8 mouse cellular contexts compared by ENCODE assay signal in genomic region chr9:108809188-108809587, GRCm38 (mm10). TPM values are rescaled to one million over a fixed set of nuclear protein-coding genes. Genes with fewer than 3 reads are reported as not detected.
DNase-seq lines count a peak whose midpoint lies in the region; ATAC-seq and TF ChIP-seq lines count a peak whose summit lies in the region.

No protein-coding gene starts in this region.

- TF ChIP-seq CTCF in G1E (IDR thresholded peaks at IDR 0.05; ENCODE audit: low read depth, low read length) = no peak
- TF ChIP-seq CTCF in embryonic fibroblast, embryonic 13.5 days (IDR thresholded peaks at IDR 0.05; ENCODE audit: borderline replicate concordance, insufficient read depth, low read length) = no peak

- no peak overlapping the region for H3ac ChIP-seq in myocyte (ENCODE audit: control insufficient read depth, insufficient read length)

- H3K9ac ChIP-seq in hindbrain, embryonic 12.5 days = peak overlapping the region; percentile 86
- peak overlapping the region; percentile 93 for H3K9ac ChIP-seq in liver, embryonic 12.5 days

- H3K27ac ChIP-seq in embryonic fibroblast, embryonic 13.5 days (ENCODE audit: insufficient read depth, low read length) = no peak overlapping the region
- no peak overlapping the region for H3K27ac ChIP-seq in hindbrain, embryonic 12.5 days
- no peak overlapping the region for H3K27ac ChIP-seq in liver, embryonic 12.5 days

- H3K9me3 ChIP-seq in G1E (replicated peaks) = no peaks in the 10 kb centered on the region
- no peaks in the 10 kb centered on the region; the same call in 1 of the 2 replicates for H3K9me3 ChIP-seq in hindbrain, embryonic 12.5 days (replicated peaks)
- no peaks in the 10 kb centered on the region for H3K9me3 ChIP-seq in liver, embryonic 12.5 days (replicated peaks)

- no peak for TF ChIP-seq POLR2A in embryonic fibroblast, embryonic 13.5 days (IDR thresholded peaks at IDR 0.05; ENCODE audit: low read depth, low read length)
- TF ChIP-seq POLR2A in myocyte (IDR thresholded peaks at IDR 0.05; ENCODE audit: insufficient read length, low read depth) = no peak

- no peak for DNase-seq in G1E (ENCODE audit: low spot score)
- no peak for DNase-seq in cerebellum, postnatal 14 days
- DNase-seq in thymus, postnatal 25 days = no peak

- no peaks in the 10 kb centered on the region for H3K79me2 ChIP-seq in myocyte (ENCODE audit: control insufficient read depth, insufficient read depth)

- H3K4me2 ChIP-seq in hindbrain, embryonic 12.5 days (replicated peaks) = peak overlapping the region; percentile 74
- peak overlapping the region; percentile 99 for H3K4me2 ChIP-seq in liver, embryonic 12.5 days
- peak overlapping the region; percentile 96 for H3K4me2 ChIP-seq in myocyte (ENCODE audit: low read depth)

- ATAC-seq in G1E (ENCODE audit: extremely low read depth, insufficient number of reproducible peaks, low FRiP score, poor library complexity, severe bottlenecking) = no peak
- ATAC-seq in hindbrain, embryonic 12.5 days (ENCODE audit: low FRiP score) = no peak
- no peak for ATAC-seq in liver, embryonic 12.5 days
- ATAC-seq in megakaryocyte-erythroid progenitor cell, adult 5-6 weeks (replicated peaks; ENCODE audit: low FRiP score, low TSS enrichment, poor library complexity, severe bottlenecking) = no peak

- H3K27me3 ChIP-seq in G1E (ENCODE audit: insufficient read depth, low read length) (no peaks in the 10 kb centered on the region), myocyte (ENCODE audit: control insufficient read depth, insufficient read depth, insufficient read length) (no peaks in the 10 kb centered on the region)
- H3K27me3 ChIP-seq in hindbrain, embryonic 12.5 days = no peaks in the 10 kb centered on the region
- no peaks in the 10 kb centered on the region for H3K27me3 ChIP-seq in liver, embryonic 12.5 days (replicated peaks)

- WGBS in hindbrain, embryonic 12.5 days = 60% methylated on average over 5 of the region's 5 CpGs
- WGBS in liver, embryonic 12.5 days (ENCODE audit: insufficient replicate concordance) = 45% methylated on average over 5 of the region's 5 CpGs

- peaks cover 46% of the 10 kb centered on the region for H3K4me1 ChIP-seq in G1E (ENCODE audit: insufficient read depth, low read depth, low read length)
- 0 out of 2 replicates have a peak, but pooled peaks cover 3% of the 10 kb centered on the region for H3K4me1 ChIP-seq in embryonic fibroblast, embryonic 13.5 days (ENCODE audit: control insufficient read depth, insufficient read depth, low read length)
- H3K4me1 ChIP-seq in hindbrain, embryonic 12.5 days = peaks cover 11% of the 10 kb centered on the region
- peaks cover 56% of the 10 kb centered on the region for H3K4me1 ChIP-seq in liver, embryonic 12.5 days

- H3K36me3 ChIP-seq in G1E (replicated peaks) (peaks cover 86% of the 10 kb centered on the region), myocyte (ENCODE audit: control insufficient read depth, insufficient read depth) (peaks cover 18% of the 10 kb centered on the region)
- peaks cover 58% of the 10 kb centered on the region for H3K36me3 ChIP-seq in hindbrain, embryonic 12.5 days
- H3K36me3 ChIP-seq in liver, embryonic 12.5 days = peaks cover 62% of the 10 kb centered on the region

- H3K4me3 ChIP-seq in G1E (ENCODE audit: low read depth, low read length) = peak overlapping the region; percentile 96; the same call in 1 of the 2 replicates
- peak overlapping the region; percentile 57 for H3K4me3 ChIP-seq in embryonic fibroblast, embryonic 13.5 days (ENCODE audit: insufficient read depth, low read length)
- H3K4me3 ChIP-seq in hindbrain, embryonic 12.5 days = peak overlapping the region; percentile 78
- peak overlapping the region; percentile 76 for H3K4me3 ChIP-seq in liver, embryonic 12.5 days
- peak overlapping the region; percentile 34 for H3K4me3 ChIP-seq in myocyte

TF ChIP-seq in myocyte, 11 proteins besides CTCF, POLR2A, EP300 and RAD21:
- no peak for TF ChIP-seq TCF3 (IDR thresholded peaks at IDR 0.05; ENCODE audit: insufficient read length, low read depth)

RNA-seq across cellular contexts. Expression of gene Nckipsd, which starts 1.0 kb away (rescaled TPM):
- total RNA-seq in G1E (2014; fragmentation: Nextera tagmentation) (4.7 and 6.3 TPM in 2 replicates), G1E (2017) (4.1 and 5.2 TPM in 2 replicates)
- polyA plus RNA-seq in G1E (2012) (5.6 and 8.3 TPM in 2 replicates), myocyte (2012; fragmentation: generic; extraction: Trizol) (5.9 TPM)
- 7.6 and 8.7 TPM in 2 replicates for polyA plus RNA-seq in embryonic fibroblast, embryonic 13.5 days (2011; ENCODE audit: insufficient read length, low read depth, missing spikeins)
- 20.2 and 23.3 TPM in 2 replicates for polyA plus RNA-seq in hindbrain, embryonic 12.5 days (2016; fragmentation: Nextera tagmentation; extraction: Ambion mirVana)
- 5.6 and 9.1 TPM in 2 replicates for polyA plus RNA-seq in liver, embryonic 12.5 days (2016; fragmentation: Nextera tagmentation; extraction: Ambion mirVana)
- 8.6 and 12.2 TPM in 2 replicates for total RNA-seq in megakaryocyte-erythroid progenitor cell, adult 5-6 weeks (2014; fragmentation: Nextera tagmentation)
- 1.0 and 2.3 TPM in 2 replicates for total RNA-seq in megakaryocyte-erythroid progenitor cell, adult 5-6 weeks (2017)

RNA-seq across cellular contexts. Expression of gene Celsr3, which starts 16.9 kb away (rescaled TPM):
- total RNA-seq in G1E (2014; fragmentation: Nextera tagmentation) = not detected in 2 replicates
- 0.11 and 0.12 TPM in 2 replicates for total RNA-seq in G1E (2017)
- 0.01 TPM in 1 of 2 replicates, not detected in the other for polyA plus RNA-seq in G1E (2012)
- 0.23 and 0.42 TPM in 2 replicates for polyA plus RNA-seq in embryonic fibroblast, embryonic 13.5 days (2011; ENCODE audit: insufficient read length, low read depth, missing spikeins)
- 11.9 TPM in 2 replicates for polyA plus RNA-seq in hindbrain, embryonic 12.5 days (2016; fragmentation: Nextera tagmentation; extraction: Ambion mirVana)
- 0.13 and 0.15 TPM in 2 replicates for polyA plus RNA-seq in liver, embryonic 12.5 days (2016; fragmentation: Nextera tagmentation; extraction: Ambion mirVana)
- 0.65 TPM for polyA plus RNA-seq in myocyte (2012; fragmentation: generic; extraction: Trizol)
- total RNA-seq in megakaryocyte-erythroid progenitor cell, adult 5-6 weeks (2014; fragmentation: Nextera tagmentation) = not detected in 2 replicates
- total RNA-seq in megakaryocyte-erythroid progenitor cell, adult 5-6 weeks (2017) = 0.05 TPM in 1 of 2 replicates, not detected in the other

RNA-seq across cellular contexts. Expression of gene Ip6k2, which starts 25.6 kb away (rescaled TPM):
- total RNA-seq in G1E (2014; fragmentation: Nextera tagmentation) = 39.0 and 43.0 TPM in 2 replicates
- 35.7 and 43.8 TPM in 2 replicates for total RNA-seq in G1E (2017)
- 29.4 and 33.6 TPM in 2 replicates for polyA plus RNA-seq in G1E (2012)
- polyA plus RNA-seq in embryonic fibroblast, embryonic 13.5 days (2011; ENCODE audit: insufficient read length, low read depth, missing spikeins) = 83.0 and 93.8 TPM in 2 replicates
- 140 and 154 TPM in 2 replicates for polyA plus RNA-seq in hindbrain, embryonic 12.5 days (2016; fragmentation: Nextera tagmentation; extraction: Ambion mirVana)
- polyA plus RNA-seq in liver, embryonic 12.5 days (2016; fragmentation: Nextera tagmentation; extraction: Ambion mirVana) = 15.7 and 20.3 TPM in 2 replicates
- polyA plus RNA-seq in myocyte (2012; fragmentation: generic; extraction: Trizol) = 45.5 TPM
- total RNA-seq in megakaryocyte-erythroid progenitor cell, adult 5-6 weeks (2014; fragmentation: Nextera tagmentation) = 29.8 and 36.7 TPM in 2 replicates
- total RNA-seq in megakaryocyte-erythroid progenitor cell, adult 5-6 weeks (2017) = 31.3 and 48.7 TPM in 2 replicates

RNA-seq across cellular contexts. Expression of gene Slc26a6, which starts 43.9 kb away (rescaled TPM):
- 1.0 and 3.6 TPM in 2 replicates for total RNA-seq in G1E (2014; fragmentation: Nextera tagmentation)
- 2.3 and 3.1 TPM in 2 replicates for total RNA-seq in G1E (2017)
- polyA plus RNA-seq in G1E (2012) = 2.4 and 3.5 TPM in 2 replicates
- polyA plus RNA-seq in embryonic fibroblast, embryonic 13.5 days (2011; ENCODE audit: insufficient read length, low read depth, missing spikeins) = 9.7 and 10.1 TPM in 2 replicates
- 12.7 and 16.5 TPM in 2 replicates for polyA plus RNA-seq in hindbrain, embryonic 12.5 days (2016; fragmentation: Nextera tagmentation; extraction: Ambion mirVana)
- 6.9 and 9.0 TPM in 2 replicates for polyA plus RNA-seq in liver, embryonic 12.5 days (2016; fragmentation: Nextera tagmentation; extraction: Ambion mirVana)
- polyA plus RNA-seq in myocyte (2012; fragmentation: generic; extraction: Trizol) = 18.8 TPM
- total RNA-seq in megakaryocyte-erythroid progenitor cell, adult 5-6 weeks (2014; fragmentation: Nextera tagmentation) = 5.7 and 5.8 TPM in 2 replicates
- total RNA-seq in megakaryocyte-erythroid progenitor cell, adult 5-6 weeks (2017) = 0.30 and 1.4 TPM in 2 replicates

Comparison
In these comparisons a context has a peak if more than half of its experiments do, and no peak if none do; other contexts are left out.
1. H3K4me3 ChIP-seq: peak in every context shown above with its lines; median percentile 96 in G1E; 78 in hindbrain, embryonic 12.5 days; 76 in liver, embryonic 12.5 days; 57 in embryonic fibroblast, embryonic 13.5 days; 34 in myocyte.